In genomic region chr5:96854350-96854749, GRCm38 (mm10) we compare ENCODE assay signal across 11 mouse cellular contexts.
DNase-seq lines count a peak whose midpoint lies in the region; ATAC-seq and TF ChIP-seq lines count a peak whose summit lies in the region.
"Had no signal": no experiment of that assay in that cellular context is flagged by ENCODE, and none has a peak within 500 bp of the region (broad histone marks: within the 10 kb centered on the region; RNA-seq: fewer than 3 reads in every experiment).

No protein-coding gene starts in this region.

- no peak for TF ChIP-seq POLR2A in liver, adult 2 months (IDR thresholded peaks at IDR 0.05; ENCODE audit: extremely low read depth, insufficient read depth, low read length)

- H3K4me3 ChIP-seq in heart, embryonic 12.5 days, result no peak overlapping the region
- H3K4me3 ChIP-seq in liver, adult 2 months (ENCODE audit: insufficient read depth, low read depth, low read length), result no peak overlapping the region
- H3K4me3 ChIP-seq in liver, embryonic 12.5 days, result no peak overlapping the region
- H3K4me3 ChIP-seq in G1E (ENCODE audit: low read depth, low read length), result no peak overlapping the region
- H3K4me3 ChIP-seq: embryonic facial prominence, embryonic 13.5 days; limb, embryonic 13.5 days had no signal

- 68% methylated on average over 3 of the region's 3 CpGs for whole genome bisulfite sequencing in heart, embryonic 12.5 days
- 42% methylated on average over 3 of the region's 3 CpGs for WGBS in liver, adult 2 months
- WGBS in liver, embryonic 12.5 days (ENCODE audit: insufficient replicate concordance), result 64% methylated on average over 3 of the region's 3 CpGs

- no peak for ATAC-seq in heart, embryonic 12.5 days (ENCODE audit: insufficient number of reproducible peaks, low FRiP score)
- no peak for ATAC-seq in liver, embryonic 12.5 days
- 0 out of 2 replicates have a peak, but pooled peaks have one; percentile 22 for ATAC-seq in G1E (ENCODE audit: extremely low read depth, insufficient number of reproducible peaks, low FRiP score, poor library complexity, severe bottlenecking)

- no peak overlapping the region for H3K9ac ChIP-seq in heart, embryonic 12.5 days
- no peak overlapping the region for H3K9ac ChIP-seq in liver, adult 2 months (ENCODE audit: low read depth, low read length)
- no peak overlapping the region for H3K9ac ChIP-seq in liver, embryonic 12.5 days
- H3K9ac ChIP-seq: embryonic facial prominence, embryonic 13.5 days; limb, embryonic 13.5 days had no signal

- no peaks in the 10 kb centered on the region for H3K79me2 ChIP-seq in liver, adult 2 months (ENCODE audit: control insufficient read depth, insufficient read depth, low read length)

- peaks cover 11% of the 10 kb centered on the region; the same call in 1 of the 2 replicates for H3K27me3 ChIP-seq in heart, embryonic 12.5 days (replicated peaks)
- H3K27me3 ChIP-seq in liver, adult 2 months (ENCODE audit: control insufficient read depth, insufficient read depth, low read length), result no peaks in the 10 kb centered on the region
- H3K27me3 ChIP-seq in liver, embryonic 12.5 days (replicated peaks), result no peaks in the 10 kb centered on the region
- H3K27me3 ChIP-seq in G1E (ENCODE audit: insufficient read depth, low read length), result no peaks in the 10 kb centered on the region
- H3K27me3 ChIP-seq: embryonic facial prominence, embryonic 13.5 days; limb, embryonic 13.5 days had no signal

- DNase-seq in heart, adult 18-20 months, result peak; percentile 13 to 32
- peak; percentile 29 for DNase-seq in liver, adult 2 months (ENCODE audit: extremely low read depth, low read depth, low spot score)
- DNase-seq in G1E (ENCODE audit: low spot score), result no peak
- DNase-seq in lung, postnatal 36 days, result peak; percentile 34
- DNase-seq in layer of hippocampus, adult 11-12 months (ENCODE audit: low spot score), result no peak
- no peak for DNase-seq in cerebellum, adult 11 months
- DNase-seq: thymus, adult 18-20 months had no signal

- no peaks in the 10 kb centered on the region for H3K9me3 ChIP-seq in heart, embryonic 12.5 days (replicated peaks)
- H3K9me3 ChIP-seq in liver, embryonic 12.5 days (replicated peaks), result no peaks in the 10 kb centered on the region
- no peaks in the 10 kb centered on the region for H3K9me3 ChIP-seq in G1E (replicated peaks)
- H3K9me3 ChIP-seq: embryonic facial prominence, embryonic 13.5 days; limb, embryonic 13.5 days had no signal

- no peak for TF ChIP-seq CTCF in liver, adult 2 months (IDR thresholded peaks at IDR 0.05; ENCODE audit: low read depth, low read length)
- TF ChIP-seq CTCF in G1E (IDR thresholded peaks at IDR 0.05; ENCODE audit: low read depth, low read length), result no peak

- H3K4me2 ChIP-seq in heart, embryonic 12.5 days, result no peak overlapping the region
- H3K4me2 ChIP-seq in liver, embryonic 12.5 days, result no peak overlapping the region
- H3K4me2 ChIP-seq: embryonic facial prominence, embryonic 13.5 days; limb, embryonic 13.5 days had no signal

- no peaks in the 10 kb centered on the region; the same call in 1 of the 2 replicates for H3K4me1 ChIP-seq in heart, embryonic 12.5 days (replicated peaks)
- no peaks in the 10 kb centered on the region for H3K4me1 ChIP-seq in liver, adult 2 months (ENCODE audit: control insufficient read depth, insufficient read depth, low read length)
- peaks cover 7% of the 10 kb centered on the region for H3K4me1 ChIP-seq in liver, embryonic 12.5 days
- H3K4me1 ChIP-seq in G1E (ENCODE audit: insufficient read depth, low read depth, low read length), result peaks cover 36% of the 10 kb centered on the region
- H3K4me1 ChIP-seq: embryonic facial prominence, embryonic 13.5 days; limb, embryonic 13.5 days had no signal

- H3K36me3 ChIP-seq in heart, embryonic 12.5 days, result no peaks in the 10 kb centered on the region
- H3K36me3 ChIP-seq in liver, adult 2 months (ENCODE audit: control insufficient read depth, insufficient read depth, low read length), result no peaks in the 10 kb centered on the region
- no peaks in the 10 kb centered on the region for H3K36me3 ChIP-seq in liver, embryonic 12.5 days
- H3K36me3 ChIP-seq in G1E (replicated peaks), result peaks cover 21% of the 10 kb centered on the region
- H3K36me3 ChIP-seq: embryonic facial prominence, embryonic 13.5 days; limb, embryonic 13.5 days had no signal

- no peak overlapping the region for H3K27ac ChIP-seq in heart, embryonic 12.5 days (ENCODE audit: poor library complexity, severe bottlenecking)
- no peak overlapping the region for H3K27ac ChIP-seq in liver, adult 2 months (replicated peaks; ENCODE audit: insufficient read depth, low read depth, low read length)
- no peak overlapping the region for H3K27ac ChIP-seq in liver, embryonic 12.5 days
- H3K27ac ChIP-seq: embryonic facial prominence, embryonic 13.5 days; limb, embryonic 13.5 days had no signal

Comparison
In these comparisons a context has a peak if more than half of its experiments do, and no peak if none do; other contexts are left out.
1. DNase-seq: peak in heart, adult 18-20 months (2 of 2), liver, adult 2 months (single experiment) and lung, postnatal 36 days (single experiment); none in G1E (single experiment), layer of hippocampus, adult 11-12 months (single experiment) and cerebellum, adult 11 months (single experiment).